Mouse (Mus musculus): Measurements from ENCODE around the gene Cilp.

DNA sequence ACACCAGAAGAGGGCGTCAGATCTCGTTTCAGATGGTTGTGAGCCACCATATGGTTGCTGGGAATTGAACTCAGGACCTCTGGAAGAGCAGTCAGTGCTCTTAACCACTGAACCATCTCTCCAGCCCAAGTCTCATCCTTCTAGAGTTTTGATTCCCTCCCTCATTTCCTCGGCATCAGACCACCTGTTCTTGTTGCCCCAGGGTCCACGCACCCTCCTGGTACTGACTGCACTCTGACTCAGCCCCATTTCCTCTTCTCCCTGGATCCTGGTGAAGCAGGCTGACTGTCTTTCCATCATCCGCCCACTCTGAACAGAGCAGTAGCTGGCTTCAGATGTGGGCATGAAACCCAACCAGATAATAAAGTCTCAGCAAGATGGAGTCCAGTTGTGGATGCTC, 23.0 kb upstream of the Cilp start:
- TF ChIP-seq MAFK (IDR thresholded peaks at IDR 0.05; ENCODE audit: insufficient read depth, low read depth, low read length) (no peak), HCFC1 (IDR thresholded peaks at IDR 0.05; ENCODE audit: borderline replicate concordance, insufficient read depth, low read length) (no peak), ZC3H11A (IDR thresholded peaks at IDR 0.05; ENCODE audit: borderline replicate concordance, low read depth, low read length) (no peak), CHD2 (IDR thresholded peaks at IDR 0.05; ENCODE audit: low read depth, low read length) (no peak), ZNF384 (IDR thresholded peaks at IDR 0.05; ENCODE audit: low read depth, low read length) (no peak)
